Mouse (Mus musculus): Measurements from ENCODE around the gene Dgka. TPM values are rescaled to one million over a fixed set of nuclear protein-coding genes. Genes with fewer than 3 reads are reported as not detected.
"Not testable (repeated sequence)": the region's sequence is repeated elsewhere in the genome, so short reads cannot be mapped to it uniquely, and the experiment has no call there.

Dgka gene
- polyA plus RNA-seq, 1 experiment from 2014 or later, result 4.8 TPM

GRCm38 (mm10) chr10:128725466-128725865 is 19.2 kb downstream of the Dgka start:
- H3K27me3 ChIP-seq; ATAC-seq (ENCODE audit: low FRiP score, low read depth); H3K4me2 ChIP-seq (replicated peaks); H3K9ac ChIP-seq (replicated peaks); H3K4me1 ChIP-seq; H3K27ac ChIP-seq (replicated peaks); H3K4me3 ChIP-seq; H3K9me3 ChIP-seq; H3K36me3 ChIP-seq: not testable (repeated sequence)
- 90% methylated on average over 4 of the region's 4 CpGs for WGBS

GRCm38 (mm10) chr10:128715559-128716537 is 28.8 kb downstream of the Dgka start:
- ATAC-seq (ENCODE audit: low FRiP score, low read depth), result no peak
- H3K4me1 ChIP-seq, result no peaks in the 10 kb centered on the region
- no peak overlapping the region for H3K9ac ChIP-seq (replicated peaks)
- H3K4me3 ChIP-seq, result no peak overlapping the region
- H3K27me3 ChIP-seq, result 0 out of 2 replicates have a peak, but pooled peaks cover 5% of the 10 kb centered on the region
- H3K9me3 ChIP-seq, result no peaks in the 10 kb centered on the region
- H3K36me3 ChIP-seq, result no peaks in the 10 kb centered on the region
- no peak overlapping the region for H3K4me2 ChIP-seq (replicated peaks)
- WGBS, result 85% methylated on average over 19 of the region's 19 CpGs
- H3K27ac ChIP-seq (replicated peaks), result no peak overlapping the region

DNA sequence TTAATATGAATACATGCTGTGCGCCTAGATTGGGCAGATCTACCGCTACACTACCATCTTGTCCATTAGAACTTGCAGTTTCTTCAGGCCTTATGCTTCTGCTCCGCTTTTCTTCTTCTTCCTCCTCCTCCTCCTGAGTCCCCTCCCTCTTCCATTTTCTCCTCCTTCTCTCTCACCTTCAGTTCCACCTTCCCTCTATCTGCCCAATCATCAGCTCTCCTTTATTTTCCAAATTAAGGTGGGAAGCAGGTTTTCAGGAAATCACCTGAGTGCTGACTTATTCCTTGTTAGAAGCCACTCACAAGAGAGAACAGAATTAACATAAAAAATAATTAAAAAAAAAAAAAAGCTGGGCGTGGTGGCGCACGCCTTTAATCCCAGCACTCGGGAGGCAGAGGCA is 33.3 kb downstream of the Dgka start:
- H3K9ac ChIP-seq (replicated peaks); H3K27me3 ChIP-seq; H3K36me3 ChIP-seq; H3K27ac ChIP-seq (replicated peaks); H3K9me3 ChIP-seq; H3K4me2 ChIP-seq (replicated peaks); ATAC-seq (ENCODE audit: low FRiP score, low read depth); H3K4me1 ChIP-seq; H3K4me3 ChIP-seq: not testable (repeated sequence)
- 97% methylated on average over 7 of the region's 7 CpGs for WGBS

- 0 out of 2 replicates have a peak, but pooled peaks cover 5% of the 10 kb centered on the region for H3K27me3 ChIP-seq
- no peaks in the 10 kb centered on the region for H3K9me3 ChIP-seq
- peaks cover 16% of the 10 kb centered on the region for H3K36me3 ChIP-seq
- H3K4me1 ChIP-seq, result peaks cover 23% of the 10 kb centered on the region
- 9% methylated on average over 11 of the region's 11 CpGs for WGBS
- peak; percentile 17 for ATAC-seq (ENCODE audit: low FRiP score, low read depth)
- H3K27ac ChIP-seq (replicated peaks), result no peak overlapping the region
- no peak overlapping the region; the same call in 1 of the 2 replicates for H3K9ac ChIP-seq (replicated peaks)
- H3K4me2 ChIP-seq (replicated peaks), result peak overlapping the region; percentile 63
- peak overlapping the region; percentile 65 for H3K4me3 ChIP-seq
Measured at GRCm38 (mm10) chr10:128705317-128705693, 39.4 kb downstream of the Dgka start.

DNA sequence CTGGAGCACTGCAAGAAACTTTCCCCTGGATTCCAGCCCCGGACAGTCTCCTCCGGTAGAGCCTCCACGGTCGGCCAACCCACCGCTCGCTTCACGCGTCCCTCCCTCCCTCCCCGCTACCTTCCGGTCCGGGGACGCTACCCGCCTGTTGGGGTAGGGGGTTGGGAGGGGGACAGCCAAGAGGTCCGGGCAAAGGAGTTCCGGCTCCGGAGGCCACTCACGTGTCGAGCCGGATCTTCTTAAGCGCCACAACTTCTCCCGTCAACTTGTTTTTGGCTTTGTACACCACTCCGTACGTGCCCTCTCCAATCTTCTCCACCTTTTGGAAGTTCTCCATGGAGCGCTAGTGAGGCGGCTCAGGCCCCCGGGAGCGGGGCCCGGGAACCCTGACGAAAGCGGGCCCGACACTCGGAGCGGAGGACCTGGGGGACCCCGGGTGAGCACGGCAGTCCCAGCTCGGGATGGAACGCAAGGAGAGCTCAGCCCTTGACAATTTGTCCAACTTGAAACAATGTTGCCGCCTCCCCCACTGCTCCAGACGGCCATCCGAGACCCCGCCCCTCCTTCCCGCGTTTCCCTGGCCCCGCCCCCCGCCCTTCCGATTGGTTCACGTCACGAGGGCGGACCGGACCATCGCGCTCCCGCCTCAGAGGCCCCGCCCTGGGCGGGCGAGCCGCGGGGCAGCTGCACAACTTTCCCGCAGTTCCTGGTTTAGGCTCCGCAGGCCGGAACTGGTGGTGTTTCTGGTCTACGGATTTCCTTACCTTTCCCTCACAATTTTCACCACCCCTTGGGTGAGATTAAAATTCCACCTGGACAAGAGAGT is 40.0 kb downstream of the Dgka start, which contains the start of gene Cdk2:
TSS of gene Cdk2 (minus strand) at position 541 of the 826 bp plus-strand sequence.
- Histone ChIP-seq H3K27me3 (0 out of 2 replicates have a peak, but pooled peaks cover 5% of the 10 kb centered on the region), H3K36me3 (peaks cover 22% of the 10 kb centered on the region), H3K27ac (replicated peaks) (peak within 1 kb of the TSS; percentile 77), H3K4me1 (peaks cover 23% of the 10 kb centered on the region), H3K9ac (replicated peaks) (peak within 1 kb of the TSS; percentile 65), H3K4me2 (replicated peaks) (peak within 1 kb of the TSS; percentile 63), H3K9me3 (no peaks in the 10 kb centered on the region), H3K4me3 (peak within 1 kb of the TSS; percentile 65)
- peak; percentile 94 for ATAC-seq (ENCODE audit: low FRiP score, low read depth)
- WGBS, result under 1% methylated on average over 62 of the region's 62 CpGs

- Histone ChIP-seq H3K4me3 (peak within 1 kb of the TSS; percentile 65), H3K9me3 (no peaks in the 10 kb centered on the region), H3K36me3 (peaks cover 30% of the 10 kb centered on the region), H3K4me2 (replicated peaks) (peak within 1 kb of the TSS; percentile 63), H3K4me1 (peaks cover 23% of the 10 kb centered on the region), H3K27ac (replicated peaks) (peak within 1 kb of the TSS; percentile 77), H3K9ac (replicated peaks) (peak within 1 kb of the TSS; percentile 65), H3K27me3 (0 out of 2 replicates have a peak, but pooled peaks cover 5% of the 10 kb centered on the region)
- ATAC-seq (ENCODE audit: low FRiP score, low read depth), result no peak
- 23% methylated on average over 4 of the region's 4 CpGs for whole genome bisulfite sequencing
Measured at GRCm38 (mm10) chr10:128703895-128704294, 40.8 kb downstream of the Dgka start, which contains the start of gene Pmel. Gene Pmel, plus strand, starts transcription at chr10:128704195.

DNA sequence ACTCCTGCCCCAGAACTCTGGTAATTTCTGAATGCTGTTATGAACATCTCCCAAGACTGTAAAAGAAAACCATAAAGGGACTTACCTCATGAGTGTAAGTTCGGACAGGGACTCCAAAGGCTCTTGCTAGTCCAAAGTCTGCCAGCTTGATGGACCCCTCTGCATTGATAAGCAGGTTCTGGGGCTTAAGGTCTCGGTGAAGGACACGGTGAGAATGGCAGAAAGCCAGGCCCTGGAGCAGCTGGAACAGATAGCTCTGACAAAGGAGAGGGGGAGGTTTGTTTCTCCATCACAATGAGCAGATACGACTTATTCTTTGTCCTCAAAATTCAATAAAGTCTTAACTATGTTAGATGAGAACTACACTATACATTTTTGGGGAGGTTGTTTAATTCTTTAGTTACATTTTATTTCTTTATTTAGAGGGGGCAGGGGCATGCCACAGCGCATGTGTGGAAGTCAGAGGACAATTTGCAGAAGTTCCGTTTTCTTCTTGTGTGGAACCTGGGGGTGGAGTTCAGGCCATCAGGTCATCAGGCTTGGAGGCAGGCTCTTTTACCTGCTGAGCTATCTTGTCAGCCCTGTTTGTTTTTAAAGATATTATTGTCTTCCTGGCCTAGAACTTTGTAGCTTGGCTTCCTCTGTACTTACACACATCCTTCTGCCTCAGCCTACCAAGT is 42.2 kb downstream of the Dgka start:
- H3K9me3 ChIP-seq, result no peaks in the 10 kb centered on the region
- H3K4me1 ChIP-seq, result peaks cover 23% of the 10 kb centered on the region
- H3K27me3 ChIP-seq, result 0 out of 2 replicates have a peak, but pooled peaks cover 5% of the 10 kb centered on the region
- no peak overlapping the region for H3K4me3 ChIP-seq
- H3K9ac ChIP-seq (replicated peaks), result no peak overlapping the region
- H3K4me2 ChIP-seq (replicated peaks), result no peak overlapping the region
- WGBS, result 80% methylated on average over 6 of the region's 6 CpGs
- peaks cover 39% of the 10 kb centered on the region for H3K36me3 ChIP-seq
- H3K27ac ChIP-seq (replicated peaks), result no peak overlapping the region
- no peak for ATAC-seq (ENCODE audit: low FRiP score, low read depth)

DNA sequence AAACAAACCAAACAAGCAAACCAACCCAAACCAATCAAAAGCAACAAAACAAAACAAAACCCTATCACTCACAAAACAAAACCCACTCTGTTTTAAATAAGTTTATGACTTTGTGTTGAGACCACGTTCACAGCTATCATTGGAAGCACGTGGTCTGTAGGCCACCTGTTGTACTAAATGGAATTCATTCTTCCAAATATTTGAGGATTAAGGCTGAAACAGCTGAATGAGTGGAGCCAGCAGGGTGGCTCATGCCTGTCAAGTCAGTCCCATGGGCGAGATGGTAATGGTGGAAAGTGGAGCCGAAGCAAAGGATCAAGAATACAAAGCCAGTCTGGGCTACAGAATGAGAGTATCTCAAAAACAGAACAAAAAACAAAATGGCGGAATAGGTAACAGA is 43.9 kb downstream of the Dgka start:
- 0 out of 2 replicates have a peak, but pooled peaks cover under 1% of the 10 kb centered on the region for H3K27me3 ChIP-seq
- ATAC-seq (ENCODE audit: low FRiP score, low read depth), result no peak
- H3K4me3 ChIP-seq, result no peak overlapping the region
- 79% methylated on average over 5 of the region's 5 CpGs for WGBS
- no peak overlapping the region for H3K9ac ChIP-seq (replicated peaks)
- peaks cover 39% of the 10 kb centered on the region for H3K36me3 ChIP-seq
- H3K4me1 ChIP-seq, result peaks cover 22% of the 10 kb centered on the region
- H3K27ac ChIP-seq (replicated peaks), result no peak overlapping the region
- H3K9me3 ChIP-seq, result no peaks in the 10 kb centered on the region
- H3K4me2 ChIP-seq (replicated peaks), result no peak overlapping the region

GRCm38 (mm10) chr10:128699611-128700010 is 45.0 kb downstream of the Dgka start:
- H3K36me3 ChIP-seq, result peaks cover 39% of the 10 kb centered on the region
- H3K4me1 ChIP-seq, result peaks cover 24% of the 10 kb centered on the region
- H3K4me3 ChIP-seq, result no peak overlapping the region
- no peaks in the 10 kb centered on the region for H3K9me3 ChIP-seq
- H3K4me2 ChIP-seq (replicated peaks), result no peak overlapping the region
- no peak overlapping the region for H3K27ac ChIP-seq (replicated peaks)
- H3K9ac ChIP-seq (replicated peaks), result no peak overlapping the region
- ATAC-seq (ENCODE audit: low FRiP score, low read depth), result no peak
- no peaks in the 10 kb centered on the region for H3K27me3 ChIP-seq
- WGBS, result 79% methylated on average over 10 of the region's 11 CpGs

- Histone ChIP-seq H3K4me1 (peaks cover 26% of the 10 kb centered on the region), H3K27ac (replicated peaks) (no peak overlapping the region), H3K4me2 (replicated peaks) (no peak overlapping the region), H3K4me3 (no peak overlapping the region), H3K9ac (replicated peaks) (no peak overlapping the region), H3K36me3 (peaks cover 39% of the 10 kb centered on the region), H3K9me3 (no peaks in the 10 kb centered on the region), H3K27me3 (no peaks in the 10 kb centered on the region)
- WGBS, result 87% methylated on average over 5 of the region's 5 CpGs
- no peak for ATAC-seq (ENCODE audit: low FRiP score, low read depth)
Measured at GRCm38 (mm10) chr10:128699006-128699405, 45.6 kb downstream of the Dgka start.

DNA sequence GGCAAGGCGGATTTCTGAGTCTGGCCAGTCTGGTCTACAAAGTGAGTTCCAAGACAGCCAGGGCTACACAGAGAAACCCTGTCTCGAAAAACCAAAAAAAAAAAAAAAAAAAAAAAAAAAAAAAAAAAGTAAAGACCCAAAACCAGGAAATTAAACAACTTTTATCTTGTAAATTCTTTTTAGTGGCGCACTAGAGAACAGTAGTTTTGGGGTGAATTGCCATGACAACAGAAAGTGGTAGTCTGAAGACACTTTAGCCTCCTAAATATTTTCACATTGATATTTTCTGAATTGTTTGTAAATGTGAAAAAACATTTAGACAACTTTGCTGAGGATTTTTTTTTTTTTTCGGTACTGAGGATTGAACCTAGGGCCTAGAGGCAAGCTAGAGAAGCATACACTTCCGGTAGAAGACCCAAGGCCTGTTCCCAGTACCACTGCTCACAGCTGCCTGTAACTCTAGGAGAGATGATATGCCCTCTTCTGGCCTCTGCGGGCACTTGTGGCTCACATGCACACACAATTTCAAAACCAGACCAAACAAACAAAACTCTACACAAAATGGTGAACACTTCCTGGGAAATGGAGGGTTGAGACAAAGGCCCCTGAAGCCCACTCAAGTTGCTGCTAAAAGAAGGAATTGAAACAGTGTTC is 47.5 kb downstream of the Dgka start:
- H3K4me2 ChIP-seq (replicated peaks), result peak overlapping the region; percentile 57
- H3K9me3 ChIP-seq, result no peaks in the 10 kb centered on the region
- H3K9ac ChIP-seq (replicated peaks), result no peak overlapping the region
- H3K27ac ChIP-seq (replicated peaks), result no peak overlapping the region
- H3K36me3 ChIP-seq, result peaks cover 37% of the 10 kb centered on the region
- H3K4me3 ChIP-seq, result no peak overlapping the region
- 89% methylated on average over 6 of the region's 6 CpGs for WGBS
- H3K27me3 ChIP-seq, result no peaks in the 10 kb centered on the region
- peaks cover 12% of the 10 kb centered on the region for H3K4me1 ChIP-seq
- ATAC-seq (ENCODE audit: low FRiP score, low read depth), result no peak
